Mouse (Mus musculus) urinary bladder, postnatal 14 days (tissue): ENCODE measurements around the gene A730046J19Rik.

Experiments used
- DNase-seq: peaks from one replicate; pipeline ENCODE4 v3.0.0; 2021; ENCODE audit warnings: low spot score

The A730046J19Rik gene

GRCm38 (mm10) chrX:144153523-144153922, at the start of gene A730046J19Rik:
Gene A730046J19Rik (plus strand): TSS chrX:144153695.
- DNase-seq: no peak

GRCm38 (mm10) chrX:144104619-144105416, 48.7 kb upstream of the A730046J19Rik start:
- no peak for DNase-seq

- DNase-seq: no peak
These were observed 17.2 kb upstream of the A730046J19Rik start for GRCm38 (mm10) chrX:144136281-144136680.

- DNase-seq: no peak
These were observed 3.5 kb upstream of the A730046J19Rik start for GRCm38 (mm10) chrX:144149987-144150386.

GRCm38 (mm10) chrX:144154111-144154510, 616 bp downstream of the A730046J19Rik start:
- no peak for DNase-seq

DNA sequence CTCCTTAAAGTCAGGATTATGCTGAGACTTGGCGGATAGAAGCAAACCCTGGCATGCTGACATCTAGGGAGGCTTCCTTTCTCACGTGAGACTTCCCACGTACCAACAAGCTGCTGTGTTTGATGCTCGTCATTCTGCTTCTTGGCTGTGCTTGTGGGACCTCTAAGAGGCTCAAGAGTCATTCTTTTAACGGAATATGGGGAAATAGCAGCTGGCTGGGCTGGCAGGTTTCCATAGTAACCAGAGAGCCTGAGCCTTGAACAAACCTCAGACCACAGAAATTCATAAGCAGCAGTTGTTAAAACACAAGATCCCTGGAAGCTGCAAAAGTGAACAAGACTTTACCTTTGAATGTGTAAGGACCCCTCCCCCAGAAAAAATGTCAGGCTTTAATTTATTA, 9.4 kb downstream of the A730046J19Rik start:
- DNase-seq: no peak
